Mouse (Mus musculus) neural tube, embryonic 11.5 days (tissue): ENCODE measurements at regions not wholly inside any gene's neighbourhood (a gene's known extent, or its start where the extent isn't known, plus 50 kb on each side); places are given as distances from the start of the nearest gene placed in this dataset.

Source experiments
- ATAC-seq: fragments of 200-750 bp; cut with Nextera tagmentation; 2 replicates; pipeline ENCODE4 v1.8.0; 2017; ENCODE audit warnings: moderate number of reproducible peaks, mild to moderate bottlenecking, moderate TSS enrichment, moderate library complexity; ENCODE audit not compliant: insufficient read depth, low FRiP score, low TSS enrichment
- DNase-seq: peaks from one replicate; pipeline ENCODE4 v3.0.0-alpha.2; 2015; ENCODE audit warnings: low spot score
- H3K27ac ChIP-seq: fragments of 300-500 bp; sonication (generic); 2 replicates; pipeline ENCODE4 v1.5.1; 2014; ENCODE audit warnings: low read depth, mild to moderate bottlenecking, low read length
- H3K27me3 ChIP-seq: fragments of 300-500 bp; sonication (generic); 2 replicates; pipeline ENCODE4 v1.6.1; 2014; ENCODE audit warnings: mild to moderate bottlenecking, low read length, mixed read lengths; ENCODE audit not compliant: control insufficient read depth, insufficient read depth
- H3K36me3 ChIP-seq: fragments of 300-500 bp; sonication (generic); 2 replicates; pipeline ENCODE4 v1.6.1; 2014; ENCODE audit warnings: mild to moderate bottlenecking, low read length, moderate library complexity, mixed read lengths; ENCODE audit not compliant: control insufficient read depth, insufficient read depth
- H3K4me1 ChIP-seq: fragments of 300-500 bp; sonication (generic); 2 replicates; pipeline ENCODE4 v1.6.1; 2014; ENCODE audit warnings: low read length, mixed read lengths; ENCODE audit not compliant: control insufficient read depth, insufficient read depth
- H3K4me2 ChIP-seq: fragments of 300-500 bp; sonication (generic); 2 replicates; pipeline ENCODE4 v1.6.1; 2014; ENCODE audit warnings: low read depth, mild to moderate bottlenecking, moderate library complexity
- H3K4me3 ChIP-seq: fragments of 300-500 bp; sonication (generic); 2 replicates; pipeline ENCODE4 v1.5.1; 2014; ENCODE audit warnings: low read depth, low read length
- H3K9ac ChIP-seq: fragments of 300-500 bp; sonication (generic); 2 replicates; pipeline ENCODE4 v1.6.1; 2014; ENCODE audit warnings: mild to moderate bottlenecking, low read length
- H3K9me3 ChIP-seq: fragments of 300-500 bp; sonication (generic); 2 replicates; pipeline ENCODE4 v1.6.1; 2016; ENCODE audit warnings: low read length; ENCODE audit not compliant: control insufficient read depth
- WGBS: fragments of 180-500 bp; shearing (Covaris S2); extraction: QIAGEN DNeasy Blood & Tissue Kit; methylation state at CpG from one replicate; pipeline ENCODE4 v1.1.7; 2014; 5-methylcytosine and 5-hydroxymethylcytosine counted together

DNA sequence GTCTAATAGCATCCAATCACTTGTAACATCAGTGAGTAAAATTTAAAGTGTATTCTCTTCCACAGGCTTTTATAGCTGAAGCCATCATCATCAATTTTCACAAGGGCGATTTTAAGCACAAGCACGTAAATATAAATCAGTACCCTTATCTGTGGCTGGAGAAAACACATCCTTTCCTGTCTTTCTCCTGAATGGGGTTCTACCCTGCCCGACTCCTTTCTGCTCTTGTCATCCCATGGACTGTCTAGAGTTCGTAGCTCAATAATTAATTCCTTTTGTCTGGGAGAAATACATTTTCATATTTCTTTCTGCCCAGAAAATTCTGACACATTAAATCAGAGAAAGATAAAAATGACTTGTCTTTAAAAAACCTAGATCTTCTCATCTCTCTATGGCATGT, 482.7 kb upstream of the Gpc5 start:
- no peak overlapping the region for H3K9ac ChIP-seq
- DNase-seq (no peak), ATAC-seq (peak; percentile 58; the same call in 1 of the 2 replicates)
- H3K27ac ChIP-seq, result no peak overlapping the region
- no peak overlapping the region for H3K4me2 ChIP-seq
- no peak overlapping the region for H3K4me3 ChIP-seq
- WGBS, result 42% methylated on average over 4 of the region's 4 CpGs
- H3K4me1 ChIP-seq, result no peaks in the 10 kb centered on the region
- H3K9me3 ChIP-seq, result no peaks in the 10 kb centered on the region
- no peaks in the 10 kb centered on the region for H3K36me3 ChIP-seq
- H3K27me3 ChIP-seq, result no peaks in the 10 kb centered on the region

DNA sequence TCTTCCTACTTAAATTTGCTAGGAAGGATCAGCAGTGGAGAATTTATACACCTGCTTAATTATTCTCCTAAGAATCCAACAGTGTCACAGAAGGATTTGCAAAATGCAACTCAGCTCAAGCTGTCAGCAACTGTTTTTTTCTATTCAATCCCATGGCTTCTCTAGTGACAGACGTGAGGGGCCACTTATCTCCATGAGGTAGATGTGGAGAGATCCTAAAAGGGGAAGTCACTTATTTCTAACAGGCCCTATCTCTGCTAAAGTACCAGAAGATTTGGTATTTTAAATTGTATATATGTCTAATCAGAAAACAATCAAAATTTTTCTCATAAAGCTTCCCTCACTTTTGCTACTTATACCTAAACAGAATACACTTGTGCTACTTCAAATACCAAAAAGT, 479.6 kb upstream of the Gpc5 start:
- no peak overlapping the region for H3K27ac ChIP-seq
- no peaks in the 10 kb centered on the region for H3K27me3 ChIP-seq
- H3K4me2 ChIP-seq, result no peak overlapping the region
- WGBS, result 55% methylated on average over 1 of the region's 1 CpGs
- no peaks in the 10 kb centered on the region for H3K36me3 ChIP-seq
- no peak for DNase-seq
- no peaks in the 10 kb centered on the region for H3K4me1 ChIP-seq
- H3K9me3 ChIP-seq, result no peaks in the 10 kb centered on the region
- no peak for ATAC-seq
- H3K4me3 ChIP-seq, result no peak overlapping the region
- no peak overlapping the region for H3K9ac ChIP-seq

DNA sequence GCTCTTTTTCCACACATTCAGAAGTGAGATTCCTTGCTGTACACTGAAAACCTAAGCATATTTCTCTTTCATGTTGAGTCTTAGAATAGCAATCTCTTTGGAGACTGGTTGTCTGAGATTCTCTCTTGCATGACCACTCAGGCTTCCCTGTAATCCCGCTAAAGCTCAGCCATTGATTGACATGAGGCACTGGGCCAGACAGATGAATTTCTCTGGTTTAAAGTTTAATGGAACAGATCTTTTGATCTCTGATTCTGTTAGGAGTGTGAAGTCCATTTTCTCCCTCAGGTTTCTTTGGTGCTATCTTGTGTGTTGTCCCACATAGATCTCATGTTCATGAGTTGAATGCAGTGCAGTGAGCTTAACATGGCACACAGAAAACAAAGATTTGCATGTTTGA, 435.4 kb upstream of the Gpc5 start:
- H3K36me3 ChIP-seq, result no peaks in the 10 kb centered on the region
- no peak overlapping the region for H3K4me3 ChIP-seq
- H3K27ac ChIP-seq, result no peak overlapping the region
- DNase-seq (no peak), ATAC-seq (no peak)
- H3K27me3 ChIP-seq, result no peaks in the 10 kb centered on the region
- no peaks in the 10 kb centered on the region for H3K9me3 ChIP-seq
- WGBS, result 90% methylated on average over 1 of the region's 1 CpGs
- H3K4me2 ChIP-seq, result no peak overlapping the region
- no peaks in the 10 kb centered on the region for H3K4me1 ChIP-seq
- no peak overlapping the region for H3K9ac ChIP-seq

DNA sequence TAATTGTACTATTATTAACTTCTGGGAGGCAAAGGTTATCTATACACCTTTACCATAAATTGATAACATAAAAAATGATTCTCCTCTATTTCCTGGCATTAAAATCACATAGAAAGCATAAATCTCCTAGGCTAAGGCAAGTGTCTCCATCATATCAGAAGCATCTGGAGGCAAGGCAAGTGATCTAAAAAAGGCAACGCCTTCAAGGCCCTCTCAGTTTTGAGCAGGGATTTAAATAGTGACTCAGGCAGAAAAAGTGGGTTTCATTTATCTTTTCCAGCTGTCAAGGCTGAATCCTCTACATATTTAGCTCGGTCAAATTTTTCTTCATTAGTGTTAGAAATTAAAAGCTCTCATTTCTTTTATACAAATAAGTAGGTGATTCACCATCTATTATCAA, 430.0 kb upstream of the Gpc5 start:
- Histone ChIP-seq H3K36me3 (no peaks in the 10 kb centered on the region), H3K4me1 (no peaks in the 10 kb centered on the region), H3K27me3 (no peaks in the 10 kb centered on the region), H3K27ac (no peak overlapping the region), H3K9ac (no peak overlapping the region), H3K9me3 (no peaks in the 10 kb centered on the region), H3K4me3 (no peak overlapping the region), H3K4me2 (no peak overlapping the region)
- no peak for ATAC-seq
- DNase-seq, result no peak
- WGBS, result 76% methylated on average over 2 of the region's 2 CpGs

DNA sequence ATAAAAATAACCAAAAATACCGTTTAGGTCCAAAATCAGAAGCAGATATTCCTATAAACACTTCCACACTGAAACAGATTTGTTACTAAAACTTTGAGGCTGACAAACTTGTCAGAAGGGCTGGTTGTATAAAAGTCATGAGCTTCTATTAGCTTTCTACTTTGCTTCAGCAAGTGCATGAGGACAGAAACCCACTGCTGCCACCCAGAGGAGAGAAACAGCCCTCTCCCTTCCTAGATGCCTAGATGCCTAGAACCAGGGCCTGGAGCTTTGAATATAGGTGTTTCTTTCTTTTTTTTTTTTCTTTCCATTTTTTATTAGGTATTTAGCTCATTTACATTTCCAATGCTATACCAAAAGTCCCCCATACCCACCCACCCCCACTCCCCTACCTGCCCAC, 406.9 kb upstream of the Gpc5 start:
- Histone ChIP-seq H3K9me3 (no peaks in the 10 kb centered on the region), H3K36me3 (no peaks in the 10 kb centered on the region), H3K27ac (no peak overlapping the region), H3K27me3 (no peaks in the 10 kb centered on the region), H3K4me2 (no peak overlapping the region), H3K9ac (no peak overlapping the region), H3K4me3 (no peak overlapping the region), H3K4me1 (no peaks in the 10 kb centered on the region)
- WGBS, result 71% methylated on average over 1 of the region's 1 CpGs
- ATAC-seq (no peak), DNase-seq (peak; percentile 14)

DNA sequence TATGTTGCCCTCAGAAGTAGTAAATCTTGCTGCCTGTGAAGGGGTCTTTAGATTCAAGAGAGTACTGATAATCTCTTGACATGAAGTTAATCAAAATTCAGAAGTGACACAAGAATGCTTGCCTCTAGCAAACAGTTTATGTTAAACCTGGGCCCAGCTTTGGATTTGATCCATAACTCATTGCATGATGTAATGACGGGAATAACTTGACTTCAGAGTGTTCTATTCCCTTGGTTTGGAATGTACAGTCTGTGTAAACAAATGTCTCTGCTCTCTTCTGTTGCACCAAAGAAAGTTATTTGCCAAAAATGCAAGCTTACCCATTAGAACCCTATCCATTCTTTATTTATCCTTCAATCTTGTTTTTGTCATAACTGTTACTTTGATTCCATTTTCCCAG, 397.1 kb upstream of the Gpc5 start:
- no peaks in the 10 kb centered on the region for H3K27me3 ChIP-seq
- no peak overlapping the region for H3K9ac ChIP-seq
- DNase-seq, result no peak
- no peaks in the 10 kb centered on the region for H3K36me3 ChIP-seq
- no peaks in the 10 kb centered on the region for H3K4me1 ChIP-seq
- H3K4me2 ChIP-seq, result no peak overlapping the region
- no peaks in the 10 kb centered on the region for H3K9me3 ChIP-seq
- ATAC-seq, result no peak
- 67% methylated on average over 1 of the region's 1 CpGs for WGBS
- H3K27ac ChIP-seq, result no peak overlapping the region
- no peak overlapping the region for H3K4me3 ChIP-seq

DNA sequence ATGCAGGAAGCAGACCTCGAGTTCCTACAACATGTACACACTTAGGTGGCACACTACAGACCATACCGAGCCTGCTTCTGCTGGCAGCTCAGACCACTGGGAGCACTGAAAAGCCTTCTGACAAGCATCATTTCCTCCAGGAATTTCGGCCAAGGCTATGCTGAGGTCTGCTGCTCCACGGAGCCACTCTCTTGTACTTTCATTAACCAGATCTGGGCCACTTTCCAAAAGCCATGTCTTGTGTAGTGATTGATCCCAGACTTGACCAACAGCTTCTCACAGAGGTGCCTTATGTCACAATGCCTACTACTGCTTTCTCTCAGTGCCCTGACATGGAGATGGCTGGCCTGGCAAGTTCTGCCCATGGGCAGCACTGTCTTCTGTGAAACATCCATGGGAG, 394.5 kb upstream of the Gpc5 start:
- WGBS, result 77% methylated on average over 4 of the region's 4 CpGs
- Histone ChIP-seq H3K4me2 (no peak overlapping the region), H3K9ac (no peak overlapping the region), H3K36me3 (no peaks in the 10 kb centered on the region), H3K4me1 (no peaks in the 10 kb centered on the region), H3K27me3 (no peaks in the 10 kb centered on the region), H3K9me3 (no peaks in the 10 kb centered on the region), H3K27ac (no peak overlapping the region), H3K4me3 (no peak overlapping the region)
- no peak for DNase-seq
- no peak for ATAC-seq

DNA sequence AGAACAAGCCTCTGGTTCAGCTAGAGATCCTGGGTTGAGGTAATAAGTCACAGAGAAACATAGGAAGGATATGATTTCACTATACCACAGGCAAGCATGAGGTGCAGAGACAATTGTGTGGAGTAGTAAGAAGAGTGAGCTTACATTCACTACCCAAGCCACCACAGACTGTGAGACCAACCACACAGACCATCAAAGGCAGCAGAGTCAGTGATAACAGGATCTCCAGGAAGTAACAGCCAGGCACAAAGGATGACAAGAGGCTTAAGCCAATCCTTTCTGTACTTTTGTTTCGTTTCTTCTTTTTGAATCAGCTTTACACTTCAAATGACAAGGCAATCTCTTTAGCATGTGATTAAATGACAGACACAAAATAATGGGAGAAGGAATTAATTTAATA, 368.9 kb upstream of the Gpc5 start:
- Histone ChIP-seq H3K4me2 (no peak overlapping the region), H3K9me3 (no peaks in the 10 kb centered on the region), H3K4me3 (no peak overlapping the region), H3K9ac (no peak overlapping the region), H3K36me3 (no peaks in the 10 kb centered on the region), H3K27ac (no peak overlapping the region), H3K27me3 (no peaks in the 10 kb centered on the region), H3K4me1 (no peaks in the 10 kb centered on the region)
- ATAC-seq, result no peak
- no peak for DNase-seq
- 52% methylated on average over 1 of the region's 1 CpGs for WGBS

DNA sequence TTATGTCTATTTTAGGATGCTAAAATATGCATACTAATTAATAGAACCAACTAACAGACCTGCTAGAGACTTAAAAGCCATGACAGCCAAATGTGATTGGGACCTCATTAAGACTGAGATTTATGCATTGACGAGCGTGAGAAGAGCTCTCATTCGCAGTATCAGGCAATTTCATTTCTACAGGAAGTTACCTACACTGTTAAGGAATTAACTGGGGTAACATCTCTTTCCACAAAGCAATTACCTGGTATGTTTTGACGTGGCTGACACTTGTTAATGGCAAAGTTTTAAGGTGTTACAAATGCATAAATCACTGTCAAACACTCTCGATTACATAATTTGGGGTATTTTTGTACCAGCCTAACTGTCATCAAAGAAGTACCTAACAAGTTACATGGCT, 324.7 kb upstream of the Gpc5 start:
- H3K27ac ChIP-seq, result no peak overlapping the region
- no peak overlapping the region for H3K4me3 ChIP-seq
- no peaks in the 10 kb centered on the region for H3K36me3 ChIP-seq
- H3K27me3 ChIP-seq, result no peaks in the 10 kb centered on the region
- no peaks in the 10 kb centered on the region for H3K9me3 ChIP-seq
- 89% methylated on average over 5 of the region's 5 CpGs for WGBS
- ATAC-seq (no peak), DNase-seq (no peak)
- H3K4me1 ChIP-seq, result no peaks in the 10 kb centered on the region
- H3K4me2 ChIP-seq, result no peak overlapping the region
- no peak overlapping the region for H3K9ac ChIP-seq
